Mouse (Mus musculus) erythroblast, adult 5-6 weeks (primary cell): ENCODE measurements around the gene Elane. TPM values are rescaled to one million over a fixed set of nuclear protein-coding genes. Genes with fewer than 3 reads are reported as not detected.
A peak's percentile ranks its signal among the peaks of the same experiment; 100 is the strongest.

Experiments used
- ATAC-seq: replicated peaks from 2 replicates; pipeline ENCODE4 v1.8.0; 2016; ENCODE audit warnings: moderate number of reproducible peaks, mild to moderate bottlenecking, moderate TSS enrichment, inconsistent platforms; ENCODE audit not compliant: poor library complexity, low FRiP score, severe bottlenecking
- total RNA-seq, 2 experiments: library from RNA; stranded (forward) in 1 of 2; stranded (reverse) in 1 of 2; fragments of 150-400 nt in 1 of 2; fragments of 200-764, 138-1000 nt in 1 of 2; gene quantifications; 2 replicates each; pipeline versions ENCODE4 v1.2.3 to v1.2.4; 2015 to 2017; ENCODE audit warnings: low replicate concordance in 2 of 2

The Elane gene
- total RNA-seq, 2 experiments from 2014 or later = 405 to 996 TPM

DNA sequence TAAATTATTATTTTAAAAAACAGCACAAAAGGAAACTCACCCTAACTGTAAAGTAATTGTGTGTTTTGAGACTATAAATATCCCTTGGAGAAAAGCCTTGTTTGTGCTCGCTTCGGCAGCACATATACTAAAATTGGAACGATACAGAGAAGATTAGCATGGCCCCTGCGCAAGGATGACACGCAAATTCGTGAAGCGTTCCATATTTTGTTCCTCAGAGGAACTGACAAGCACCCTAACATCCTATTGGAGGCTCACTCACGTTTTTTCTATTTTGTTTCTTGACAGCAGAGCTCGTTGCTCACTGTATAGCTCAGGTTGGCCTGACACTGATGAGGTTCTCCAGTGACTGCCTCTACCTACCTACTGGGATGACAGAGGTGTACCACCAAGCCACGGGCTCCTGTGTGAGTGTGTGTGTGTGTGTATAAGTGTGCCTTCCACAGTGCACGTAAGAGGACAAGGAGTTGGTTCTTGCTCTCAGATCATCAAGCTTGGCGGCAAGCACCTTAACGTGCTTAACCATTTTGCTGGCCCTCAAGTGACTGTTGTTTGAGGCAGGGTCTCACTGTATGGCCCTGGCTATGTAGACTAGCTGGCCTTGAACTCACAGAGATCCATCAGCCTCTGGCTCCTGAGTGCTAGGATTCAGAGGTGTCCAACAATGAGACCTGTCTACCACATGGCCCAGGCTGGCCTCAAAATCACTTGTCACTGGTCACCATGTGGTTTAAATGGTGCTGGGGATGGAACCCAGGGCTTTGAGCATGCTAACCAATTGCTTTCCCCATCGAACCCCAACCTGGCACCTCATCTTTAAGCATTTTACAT, 23.3 kb downstream of the Elane start:
- ATAC-seq = peak; percentile 23; the same call in 1 of the 2 replicates

DNA sequence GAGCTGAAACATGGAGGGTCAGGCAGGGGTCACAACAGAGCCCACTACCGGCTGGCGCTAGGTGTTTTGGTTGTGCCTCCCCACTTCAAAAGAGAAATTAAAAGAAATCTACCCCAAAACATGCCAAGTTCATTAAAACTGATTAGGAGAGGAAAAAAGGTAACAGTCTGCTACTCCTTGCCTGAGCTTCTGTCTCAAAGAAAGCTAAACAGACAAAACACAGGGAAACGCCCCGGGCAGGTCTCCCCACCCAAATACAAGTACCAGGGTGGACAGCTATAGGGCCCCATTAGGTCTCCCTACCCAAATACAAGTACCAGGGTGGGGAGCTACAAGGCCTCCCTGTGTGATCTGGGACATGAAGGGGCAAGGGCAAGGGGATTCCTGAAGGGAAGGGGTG, 24.5 kb downstream of the Elane start, which contains the start of gene Gm26602:
Gene Gm26602, plus strand, starts transcription at position 301 of the 400 bp plus-strand sequence.
- no peak for ATAC-seq

DNA sequence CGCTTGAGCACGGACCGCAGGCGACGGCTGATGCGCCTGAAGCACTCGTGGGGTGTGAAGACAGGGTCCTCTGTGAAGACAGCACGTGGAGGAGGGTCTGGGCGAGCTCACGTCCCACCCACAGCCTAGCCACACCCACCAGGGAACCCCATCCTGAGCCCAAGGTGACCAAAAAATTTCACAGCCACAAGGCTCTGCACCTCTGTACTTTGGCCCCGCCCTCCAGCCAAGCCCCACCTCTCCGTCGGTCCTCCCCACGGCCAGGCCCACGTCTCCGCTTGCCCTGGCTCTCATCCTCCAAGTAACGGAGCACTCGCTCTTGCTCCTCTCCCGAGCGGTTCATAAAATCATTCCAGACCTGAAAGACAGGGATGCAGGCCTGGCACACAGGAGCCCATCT, 26.4 kb downstream of the Elane start:
- ATAC-seq = no peak

DNA sequence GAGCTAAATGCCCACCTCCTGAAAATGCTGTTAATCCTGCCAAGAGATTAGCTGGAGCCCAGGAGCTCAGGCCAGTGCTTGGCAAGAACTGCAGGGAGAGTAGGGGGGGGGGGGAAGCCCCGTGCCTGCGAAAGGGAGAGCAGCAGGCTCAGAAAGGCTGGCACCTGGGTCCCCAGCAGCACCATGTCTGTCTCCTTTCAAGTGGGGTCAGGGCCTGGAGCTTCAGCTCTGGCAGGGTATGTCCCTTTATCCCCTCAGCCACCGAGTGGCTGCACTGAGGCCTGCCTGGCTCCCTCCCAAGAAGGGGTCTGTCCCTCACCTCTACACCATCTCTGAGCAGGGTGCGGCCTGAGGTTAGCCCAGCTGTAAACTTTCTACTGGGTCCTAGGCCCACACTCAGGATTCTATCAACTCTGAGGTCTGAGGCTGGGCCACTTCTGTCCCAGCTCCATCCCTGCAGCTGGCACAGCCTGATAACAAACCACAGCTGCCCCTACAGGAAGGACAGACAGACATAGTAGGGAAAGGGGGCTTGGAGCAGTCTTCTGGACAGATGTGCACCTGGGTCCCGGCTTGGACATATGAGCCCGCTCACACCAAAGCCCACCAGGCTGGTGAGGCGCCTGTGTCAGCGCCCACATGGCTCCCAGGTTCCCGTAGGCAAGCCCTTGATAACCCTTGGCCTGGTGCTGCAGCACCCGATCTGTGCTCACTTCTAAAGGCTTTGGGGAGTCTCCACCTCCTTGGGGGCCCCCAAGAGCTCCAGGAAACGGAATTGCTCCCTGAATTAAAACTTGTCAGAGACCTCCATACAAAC, 28.3 kb downstream of the Elane start:
- peak; percentile 56 for ATAC-seq

DNA sequence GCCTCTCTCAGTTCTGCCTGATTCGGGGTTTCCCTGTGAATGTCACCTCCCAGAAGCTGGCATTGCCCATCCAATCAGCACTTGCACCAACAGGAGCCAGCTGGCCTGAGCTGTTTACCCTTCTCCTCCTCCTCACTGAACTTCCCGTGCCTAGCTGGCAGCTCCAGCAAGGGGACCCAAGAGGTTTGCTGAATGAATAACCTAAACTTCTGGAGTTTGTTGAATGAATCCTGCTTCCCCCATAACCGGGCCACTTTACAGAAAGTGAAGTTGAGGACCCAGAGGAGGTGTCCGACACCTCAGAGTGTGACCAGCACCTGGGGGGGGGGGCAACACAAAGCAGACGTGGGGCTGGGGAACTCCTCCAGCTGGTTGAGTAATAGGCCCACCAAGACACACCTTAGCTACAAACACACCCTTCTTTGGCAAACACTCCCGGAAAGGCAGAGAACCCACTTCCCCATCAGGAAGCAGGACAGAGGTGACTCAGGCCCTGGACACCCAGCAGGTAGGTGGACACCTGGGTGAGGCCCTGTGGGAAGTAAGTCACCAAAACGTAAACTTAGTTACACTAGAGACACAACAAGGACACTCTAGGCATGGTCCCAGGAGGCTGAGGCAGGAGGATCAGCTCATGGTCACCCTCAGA, 29.0 kb downstream of the Elane start:
- no peak for ATAC-seq

DNA sequence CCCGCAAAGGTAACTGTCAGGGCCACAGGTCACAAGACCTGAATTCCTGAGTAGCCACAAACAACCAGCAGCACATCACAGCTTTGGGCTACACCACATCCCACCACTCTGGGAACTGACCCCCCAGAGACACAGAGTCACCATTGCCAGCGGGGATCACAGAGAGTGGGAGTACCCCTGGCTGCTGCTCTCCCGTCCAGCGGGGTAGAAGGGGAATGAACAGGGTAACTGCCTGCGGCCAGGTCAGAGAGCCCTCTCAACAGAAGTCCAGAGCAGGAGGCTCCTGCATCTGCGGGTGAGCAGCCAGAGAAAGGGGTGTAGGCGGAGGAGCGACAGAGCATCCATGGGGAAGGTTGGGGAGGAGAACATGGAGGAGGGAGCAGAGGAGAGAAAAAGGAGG, 30.0 kb downstream of the Elane start:
- no peak for ATAC-seq

DNA sequence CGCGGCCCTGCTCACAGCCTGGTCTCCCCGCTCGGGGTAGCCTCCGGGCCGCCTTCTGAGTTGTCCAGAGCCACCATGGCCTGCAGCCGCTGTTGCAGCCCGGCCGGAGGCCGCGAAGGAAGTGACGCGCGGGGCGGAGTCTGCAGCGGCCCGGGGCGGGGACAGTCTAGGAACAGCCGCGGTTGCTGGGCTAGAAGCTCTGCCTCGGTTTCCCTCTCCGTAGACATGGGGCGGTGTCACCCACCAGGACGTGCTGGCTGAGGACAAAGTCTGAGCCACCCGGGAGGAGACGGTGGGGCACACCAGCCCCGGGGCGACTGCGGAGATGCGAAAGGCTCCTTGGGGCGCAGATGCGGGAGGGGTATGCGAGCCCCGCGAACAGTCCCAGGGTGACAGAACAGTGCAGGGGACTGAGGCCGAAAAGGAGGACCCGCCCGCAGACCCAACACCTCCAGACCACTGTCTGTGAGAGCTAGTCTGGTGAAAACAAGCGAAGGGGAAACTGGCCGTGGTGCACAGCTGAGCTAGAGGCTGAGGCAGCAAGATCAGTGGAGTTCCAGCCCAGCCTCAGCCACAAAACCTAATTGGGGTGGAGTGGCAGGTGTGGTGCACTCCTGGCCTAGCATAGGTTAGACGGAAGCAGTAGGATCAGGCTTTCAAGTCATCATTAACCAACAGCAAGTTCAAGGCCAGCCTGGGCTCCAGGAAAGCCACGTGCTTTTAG, 30.9 kb downstream of the Elane start, which contains the start of gene Kiss1r:
Gene Kiss1r, plus strand, starts transcription at position 164 of the 724 bp plus-strand sequence.
- ATAC-seq = peak; percentile 78

DNA sequence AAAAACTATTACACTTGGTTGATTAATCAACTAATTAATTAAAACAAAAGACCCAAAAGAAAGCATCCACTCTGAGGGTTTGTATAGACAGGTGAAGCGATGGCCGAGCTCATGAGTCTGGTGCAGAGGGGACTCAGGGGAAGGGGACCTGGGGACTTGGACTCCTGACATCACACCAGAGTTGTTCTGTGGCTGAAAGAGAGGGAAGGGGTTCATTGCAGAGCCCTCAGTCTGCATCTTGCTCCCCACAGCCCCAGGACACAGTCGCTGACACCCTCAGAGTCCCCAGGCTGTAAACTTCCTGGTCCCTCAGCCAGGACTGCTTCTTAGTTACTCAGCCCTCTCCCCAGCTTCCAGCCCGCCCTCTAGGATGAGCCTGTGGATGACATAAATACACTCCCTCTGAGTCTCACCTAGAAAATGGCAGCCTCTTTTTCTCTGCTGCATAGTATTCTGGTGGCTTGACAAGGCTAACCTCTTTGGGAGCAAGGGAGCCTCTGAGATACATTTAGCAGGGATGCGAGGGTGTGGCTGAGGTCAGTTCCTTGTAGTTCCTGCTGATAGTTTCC, 31.6 kb downstream of the Elane start:
- no peak for ATAC-seq

DNA sequence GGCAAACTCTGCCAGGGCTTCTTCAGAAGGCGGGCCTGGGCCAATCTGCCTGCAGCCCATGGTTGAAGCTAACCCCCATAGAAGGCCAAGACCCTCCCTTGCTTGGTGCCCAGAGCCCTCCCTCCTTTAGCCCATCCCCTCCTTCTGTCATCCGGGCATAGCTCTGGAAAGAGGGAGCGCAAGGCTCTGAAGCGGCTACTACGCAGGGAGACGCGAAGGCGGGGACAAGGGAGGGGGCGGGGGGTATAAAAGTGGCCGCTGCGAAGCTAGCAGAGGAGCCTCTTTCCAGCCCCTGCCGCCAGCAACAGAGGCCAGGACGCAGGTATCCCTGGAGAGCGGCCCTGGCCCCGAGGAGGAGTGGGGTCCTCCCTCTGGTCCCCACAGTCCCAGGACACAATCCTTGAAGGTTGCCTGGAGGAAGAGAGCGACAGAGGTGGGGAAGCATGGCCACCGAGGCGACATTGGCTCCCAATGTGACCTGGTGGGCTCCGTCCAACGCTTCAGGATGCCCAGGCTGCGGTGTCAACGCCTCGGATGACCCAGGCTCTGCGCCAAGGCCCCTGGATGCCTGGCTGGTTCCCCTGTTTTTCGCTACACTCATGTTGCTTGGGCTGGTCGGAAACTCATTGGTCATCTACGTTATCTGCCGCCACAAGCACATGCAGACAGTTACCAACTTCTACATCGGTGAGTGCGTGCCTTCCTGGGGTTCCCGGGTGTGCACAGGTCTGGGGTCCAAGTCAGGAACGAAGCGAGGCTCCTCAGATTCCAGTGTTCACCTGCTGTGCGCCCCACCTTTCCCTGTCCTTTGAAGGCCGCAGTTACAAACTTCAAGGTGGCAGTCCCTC, 32.4 kb downstream of the Elane start:
- no peak for ATAC-seq

DNA sequence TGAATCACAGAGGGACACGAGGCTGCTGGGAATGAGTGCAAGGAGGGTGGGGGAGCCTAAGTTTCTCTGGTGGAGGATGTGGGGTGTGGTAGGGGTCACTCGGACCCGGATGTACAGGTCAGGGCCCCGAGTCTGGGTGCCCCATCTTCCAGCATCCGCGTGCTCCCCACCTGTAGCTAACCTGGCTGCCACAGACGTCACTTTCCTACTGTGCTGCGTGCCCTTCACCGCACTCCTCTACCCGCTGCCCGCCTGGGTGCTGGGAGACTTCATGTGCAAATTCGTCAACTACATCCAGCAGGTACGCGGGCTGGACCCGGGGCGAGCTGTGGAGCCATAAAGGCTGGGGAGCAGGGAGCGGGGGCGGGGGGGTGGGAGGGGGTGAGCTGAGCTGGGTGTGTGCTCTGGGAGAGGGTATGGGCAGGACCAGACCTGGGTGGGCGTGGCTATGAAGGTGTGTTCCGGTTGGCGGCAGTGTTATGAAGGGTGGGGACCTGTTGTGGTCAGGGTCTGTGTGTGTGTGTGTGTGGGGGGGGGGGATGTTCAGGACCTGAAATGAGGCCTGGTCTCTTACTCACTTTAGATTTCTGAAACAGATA, 33.3 kb downstream of the Elane start:
- ATAC-seq = no peak

DNA sequence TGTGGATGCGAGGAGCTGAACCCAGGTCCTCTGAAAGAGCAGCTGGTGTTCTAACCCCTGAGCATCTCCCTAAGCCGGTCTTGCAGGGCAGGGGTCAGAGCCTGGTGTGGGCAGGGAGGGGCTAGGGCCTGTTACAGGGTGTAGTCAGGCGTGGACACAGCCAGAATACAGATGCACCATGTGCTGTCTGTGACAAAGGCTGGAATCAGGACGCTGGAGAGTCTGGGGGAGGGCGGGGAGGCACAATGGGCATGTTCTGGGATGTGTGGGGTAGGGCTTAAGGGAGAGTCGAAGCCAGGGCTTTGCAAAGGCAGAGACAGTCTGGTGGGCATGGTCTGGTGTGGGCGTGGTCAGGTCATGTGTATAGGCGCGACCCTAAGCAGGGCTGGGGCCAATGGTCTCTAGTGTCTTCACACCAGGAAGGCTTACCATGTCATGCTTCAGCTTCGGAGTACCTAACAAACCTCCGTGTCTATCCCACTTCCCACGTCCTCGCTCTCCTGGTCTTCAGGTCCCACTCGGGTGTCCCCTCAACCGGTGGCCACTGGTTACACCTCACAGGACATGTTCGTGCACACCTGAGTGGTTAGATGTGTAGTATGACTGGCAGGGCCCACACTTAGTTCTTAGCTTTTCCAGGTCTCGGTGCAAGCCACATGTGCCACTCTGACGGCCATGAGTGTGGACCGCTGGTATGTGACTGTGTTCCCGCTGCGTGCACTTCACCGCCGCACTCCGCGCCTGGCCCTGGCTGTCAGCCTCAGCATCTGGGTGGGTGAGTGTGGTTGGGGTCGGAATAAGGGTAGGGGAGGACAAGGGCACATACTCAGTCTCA, 34.2 kb downstream of the Elane start:
- no peak for ATAC-seq

DNA sequence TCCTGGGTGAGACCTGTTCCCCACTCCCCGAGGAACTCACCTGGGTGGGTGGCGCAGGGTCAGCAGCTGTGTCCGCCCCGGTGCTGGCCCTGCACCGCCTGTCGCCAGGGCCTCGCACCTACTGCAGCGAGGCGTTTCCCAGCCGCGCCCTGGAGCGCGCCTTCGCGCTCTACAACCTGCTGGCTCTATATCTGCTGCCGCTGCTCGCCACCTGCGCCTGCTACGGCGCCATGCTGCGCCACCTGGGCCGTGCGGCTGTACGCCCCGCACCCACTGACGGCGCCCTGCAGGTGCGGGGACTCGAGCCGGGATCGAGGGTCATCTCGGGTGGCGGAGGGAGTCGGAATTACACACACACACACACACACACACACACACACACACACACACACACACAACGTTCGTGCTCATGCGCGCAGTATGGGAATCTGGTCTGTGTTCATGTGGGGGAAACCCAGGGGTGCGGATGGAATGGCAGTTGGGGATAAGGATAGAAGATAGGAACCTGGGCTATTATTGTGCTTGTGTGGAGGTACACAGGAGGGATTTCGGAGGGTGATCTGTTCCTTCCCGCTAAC, 35.0 kb downstream of the Elane start, which contains the start of gene R3hdm4:
Gene R3hdm4, minus strand, starts transcription at position 251 of the 578 bp plus-strand sequence.
- no peak for ATAC-seq

DNA sequence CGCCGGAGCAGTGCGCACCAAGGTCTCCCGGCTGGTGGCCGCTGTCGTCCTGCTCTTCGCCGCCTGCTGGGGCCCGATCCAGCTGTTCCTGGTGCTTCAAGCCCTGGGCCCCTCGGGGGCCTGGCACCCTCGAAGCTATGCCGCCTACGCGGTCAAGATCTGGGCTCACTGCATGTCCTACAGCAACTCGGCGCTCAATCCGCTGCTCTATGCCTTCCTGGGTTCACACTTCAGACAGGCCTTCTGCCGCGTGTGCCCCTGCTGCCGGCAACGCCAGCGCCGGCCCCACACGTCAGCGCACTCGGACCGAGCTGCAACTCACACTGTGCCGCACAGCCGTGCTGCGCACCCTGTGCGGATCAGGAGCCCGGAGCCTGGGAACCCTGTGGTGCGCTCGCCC, 35.5 kb downstream of the Elane start:
- ATAC-seq = no peak

DNA sequence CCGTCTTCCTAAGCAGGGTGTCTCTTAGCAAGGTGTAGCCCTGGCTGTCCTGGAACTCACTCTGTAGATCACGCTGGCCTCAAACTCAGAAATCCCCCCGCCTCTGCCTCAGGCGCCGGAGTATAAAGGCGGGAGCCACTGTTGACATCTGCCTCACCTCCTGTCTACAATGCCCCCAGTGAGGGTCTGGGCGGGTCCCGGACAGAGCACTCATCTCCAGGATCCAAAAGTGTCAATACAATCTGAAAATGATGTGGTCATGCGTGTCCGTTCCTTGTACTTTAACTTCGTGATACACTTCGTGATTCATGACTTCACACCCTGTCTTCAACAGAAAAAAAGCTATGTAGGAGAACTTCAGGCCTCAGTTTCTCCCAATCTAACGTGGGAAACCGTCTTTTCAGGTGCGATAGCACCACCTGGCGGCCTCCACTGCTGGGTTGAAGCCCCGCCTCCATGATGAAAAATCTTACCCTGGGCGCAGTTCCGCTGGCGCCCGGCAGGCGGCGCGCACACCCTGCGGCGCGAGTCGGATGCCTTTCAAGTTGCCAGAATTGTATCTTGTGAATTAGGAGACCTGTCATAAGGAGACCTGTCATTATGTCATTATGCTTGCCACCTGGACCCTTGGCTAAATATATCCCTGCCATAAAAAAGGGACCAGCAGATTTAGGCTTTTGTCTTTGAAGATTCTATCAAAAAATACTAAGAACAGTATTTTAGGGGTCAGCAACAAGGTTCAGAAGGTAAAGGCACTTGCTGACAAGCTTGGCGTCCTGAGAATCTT, 39.1 kb downstream of the Elane start:
- ATAC-seq = peak; percentile 77

DNA sequence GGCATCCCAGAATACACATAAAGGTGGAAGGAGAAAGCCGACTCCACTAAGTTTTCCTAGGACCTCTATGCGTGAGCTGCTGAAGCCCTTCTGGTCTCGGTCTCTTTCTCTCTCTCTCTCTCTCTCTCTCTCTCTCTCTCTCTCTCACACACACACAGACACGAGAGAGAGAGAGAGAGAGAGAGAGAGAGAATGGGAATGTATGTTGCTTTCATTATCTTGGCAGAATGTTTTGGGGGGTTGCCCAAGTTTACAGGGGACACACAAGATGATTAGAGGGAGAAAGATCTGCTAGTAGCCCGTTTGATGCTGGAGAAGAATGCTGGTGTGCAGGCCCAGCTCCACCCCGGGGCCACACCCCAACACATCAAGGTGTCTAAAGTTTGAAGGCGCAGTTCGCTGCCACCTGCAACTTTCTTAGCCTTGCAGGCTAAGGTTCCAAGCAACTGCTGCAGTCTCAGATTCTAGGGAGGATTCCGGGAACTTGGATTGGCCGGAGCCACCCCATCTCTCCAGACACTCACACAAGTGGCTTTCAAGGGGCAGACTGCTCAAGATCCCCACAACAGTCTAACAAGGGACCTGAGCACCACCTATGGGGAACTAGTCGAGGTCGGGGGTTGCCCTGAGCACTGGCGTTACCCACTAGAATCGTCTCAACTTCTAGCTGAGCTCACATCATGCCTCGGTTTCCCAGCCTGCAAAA, 39.9 kb downstream of the Elane start:
- 0 out of 2 replicates have a peak, but pooled peaks have one; percentile 42 for ATAC-seq
